Mouse (Mus musculus) intestine, embryonic 14.5 days (tissue): Measurements from ENCODE around the gene Senp1. TPM values are rescaled to one million over a fixed set of nuclear protein-coding genes. Genes with fewer than 3 reads are reported as not detected.

ENCODE experiments used
- ATAC-seq: fragments of 200-750 bp; cut with Nextera tagmentation; replicated peaks from 2 replicates; pipeline ENCODE4 v1.8.0; 2017; ENCODE audit warnings: low read depth, moderate number of reproducible peaks, moderate TSS enrichment, moderate library complexity; ENCODE audit not compliant: low FRiP score, low TSS enrichment
- DNase-seq: peaks from one replicate; pipeline ENCODE4 v3.0.0-alpha.2; 2018; ENCODE audit warnings: low spot score
- H3K27ac ChIP-seq: fragments of 300-500 bp; sonication (generic); 2 replicates; pipeline ENCODE4 v1.5.1; 2014; ENCODE audit warnings: low read depth, mild to moderate bottlenecking, control low read depth
- H3K27me3 ChIP-seq: fragments of 300-500 bp; sonication (generic); replicated peaks from 2 replicates; pipeline ENCODE4 v1.6.1; 2014; ENCODE audit warnings: low read length, control low read depth; ENCODE audit not compliant: control insufficient read depth, insufficient read depth
- H3K36me3 ChIP-seq: fragments of 300-500 bp; sonication (generic); 2 replicates; pipeline ENCODE4 v1.6.1; 2014; ENCODE audit warnings: low read length, control low read depth; ENCODE audit not compliant: control insufficient read depth, insufficient read depth
- H3K4me1 ChIP-seq: fragments of 300-500 bp; sonication (generic); replicated peaks from 2 replicates; pipeline ENCODE4 v1.6.1; 2014; ENCODE audit warnings: low read length, control low read depth, mixed read lengths; ENCODE audit not compliant: control insufficient read depth, insufficient read depth
- H3K4me2 ChIP-seq: fragments of 300-500 bp; sonication (generic); 2 replicates; pipeline ENCODE4 v1.6.1; 2014; ENCODE audit warnings: low read length
- H3K4me3 ChIP-seq: fragments of 300-500 bp; sonication (generic); 2 replicates; pipeline ENCODE4 v1.5.1; 2014; ENCODE audit warnings: low read depth, low read length, control low read depth, mixed read lengths
- H3K9ac ChIP-seq: fragments of 300-500 bp; sonication (generic); 2 replicates; pipeline ENCODE4 v1.6.1; 2014; ENCODE audit warnings: mild to moderate bottlenecking, low read length
- H3K9me3 ChIP-seq: fragments of 300-500 bp; sonication (generic); 2 replicates; pipeline ENCODE4 v1.6.1; 2016; ENCODE audit warnings: low read length, control low read depth; ENCODE audit not compliant: control insufficient read depth
- WGBS: fragments of 180-500 bp; shearing (Covaris S2); extraction: QIAGEN DNeasy Blood & Tissue Kit; methylation state at CpG from one replicate; pipeline ENCODE4 v1.1.7; 2014; 5-methylcytosine and 5-hydroxymethylcytosine counted together
- polyA plus RNA-seq: library from polyadenylated mRNA; unstranded; fragments of >200 nt; fragmentation: Nextera tagmentation; extraction: Ambion mirVana; gene quantifications from 2 replicates; pipeline ENCODE4 v1.2.1, GENCODE M21; 2014

Senp1 gene
- polyA plus RNA-seq, 1 experiment from 2014 or later = 36.3 TPM

DNA sequence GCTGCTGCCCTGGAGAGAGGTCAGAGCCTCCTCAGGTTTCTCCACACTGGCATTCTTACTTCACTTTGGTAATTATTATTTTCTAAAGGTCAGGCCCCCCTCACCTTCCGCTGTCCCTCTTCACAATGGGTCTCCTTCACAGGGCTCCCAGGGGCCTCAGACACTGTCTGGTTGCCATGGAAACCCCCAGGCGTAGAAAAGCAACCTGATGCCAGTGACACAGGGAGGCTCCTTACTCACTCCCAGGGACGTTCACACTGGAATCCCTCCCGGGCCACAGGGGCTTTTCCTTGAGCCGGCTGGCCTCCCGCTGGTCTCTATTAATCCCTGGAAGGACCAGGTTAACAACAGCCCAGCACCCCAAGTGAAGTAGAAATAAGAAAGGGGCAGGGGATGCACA is 103.4 kb downstream of the Senp1 start:
- Histone ChIP-seq H3K9ac (no peak overlapping the region), H3K36me3 (no peaks in the 10 kb centered on the region), H3K4me1 (peaks cover 20% of the 10 kb centered on the region), H3K9me3 (no peaks in the 10 kb centered on the region), H3K4me3 (no peak overlapping the region), H3K27ac (no peak overlapping the region), H3K4me2 (no peak overlapping the region; the same call in 1 of the 2 replicates), H3K27me3 (no peaks in the 10 kb centered on the region)
- DNase-seq (no peak), ATAC-seq (no peak)
- WGBS = 3% methylated on average over 6 of the region's 6 CpGs

DNA sequence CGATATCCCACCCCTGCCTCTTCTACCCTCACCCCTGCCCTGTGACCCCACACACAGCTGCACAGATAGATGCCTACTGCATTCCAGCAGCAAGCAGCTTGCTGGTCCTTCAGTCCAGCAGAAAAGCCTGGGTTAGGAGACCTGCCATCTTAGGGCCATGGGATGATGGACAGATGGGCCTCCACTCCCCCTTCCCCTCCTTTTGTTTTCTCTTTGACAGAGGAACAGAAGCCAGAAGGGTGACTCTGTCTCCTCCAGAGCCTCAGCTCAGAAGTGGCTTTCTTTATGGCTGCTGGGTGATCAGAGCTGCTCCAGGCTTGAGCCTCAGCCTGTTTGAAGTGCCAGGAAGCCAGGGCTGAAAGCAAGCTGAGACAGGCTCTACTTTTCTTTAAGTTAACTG is 104.0 kb downstream of the Senp1 start:
- no peak overlapping the region; the same call in 1 of the 2 replicates for H3K27ac ChIP-seq
- DNase-seq (no peak), ATAC-seq (no peak)
- H3K9ac ChIP-seq = no peak overlapping the region
- H3K27me3 ChIP-seq = no peaks in the 10 kb centered on the region
- peaks cover 20% of the 10 kb centered on the region for H3K4me1 ChIP-seq
- no peak overlapping the region for H3K4me2 ChIP-seq
- no peaks in the 10 kb centered on the region for H3K36me3 ChIP-seq
- no peaks in the 10 kb centered on the region for H3K9me3 ChIP-seq
- no peak overlapping the region for H3K4me3 ChIP-seq
- 42% methylated on average over 1 of the region's 1 CpGs for WGBS

Other genes with a start within 250 kb of the Senp1 start
- gene Hdac7, start 249.2 kb downstream of the Senp1 start, polyA plus RNA-seq = 28.3 and 30.2 TPM in 2 replicates
- gene Vdr, start 183.1 kb downstream of the Senp1 start, polyA plus RNA-seq = 0.66 and 0.80 TPM in 2 replicates
- gene Tmem106c, start 129.5 kb downstream of the Senp1 start, polyA plus RNA-seq = 39.0 and 43.4 TPM in 2 replicates
- 2.3 and 4.5 TPM in 2 replicates for gene Col2a1, start 89.0 kb downstream of the Senp1 start, polyA plus RNA-seq
- gene Pfkm, start 1.2 kb downstream of the Senp1 start, polyA plus RNA-seq = 28.8 and 31.4 TPM in 2 replicates
- gene Asb8, start 71.9 kb upstream of the Senp1 start, polyA plus RNA-seq = 47.7 and 50.3 TPM in 2 replicates
- 1.6 and 2.0 TPM in 2 replicates for gene Ccdc184, start 73.4 kb upstream of the Senp1 start, polyA plus RNA-seq
- not detected in 2 replicates for gene Olfr288, start 101.8 kb upstream of the Senp1 start, polyA plus RNA-seq
- gene Gm44579, start 127.2 kb upstream of the Senp1 start, polyA plus RNA-seq = not detected in 2 replicates
- gene Olfr287, start 127.3 kb upstream of the Senp1 start, polyA plus RNA-seq = not detected in 2 replicates
- gene Olfr286, start 140.7 kb upstream of the Senp1 start, polyA plus RNA-seq = not detected in 2 replicates
- gene H1fnt, start 163.5 kb upstream of the Senp1 start, polyA plus RNA-seq = not detected in 2 replicates
- 0.41 and 0.71 TPM in 2 replicates for gene Zfp641, start 202.4 kb upstream of the Senp1 start, polyA plus RNA-seq
- gene Olfr285, start 223.6 kb upstream of the Senp1 start, polyA plus RNA-seq = not detected in 2 replicates
- gene Olfr284, start 247.2 kb upstream of the Senp1 start, polyA plus RNA-seq = not detected in 2 replicates